In genomic region chr7:44819863-44820262, GRCm38 (mm10) we compare ENCODE assay signal across 8 mouse cellular contexts. TPM values are rescaled to one million over a fixed set of nuclear protein-coding genes. Genes with fewer than 3 reads are reported as not detected.
DNase-seq lines count a peak whose midpoint lies in the region; ATAC-seq and TF ChIP-seq lines count a peak whose summit lies in the region.

No protein-coding gene starts in this region.

- TF ChIP-seq CTCF in kidney, adult 2 months (conservative IDR thresholded peaks at IDR 0.05; ENCODE audit: insufficient read depth, insufficient read length, low read depth, low read length), result no peak

- no peak overlapping the region for H3K4me3 ChIP-seq in midbrain, embryonic 12.5 days
- H3K4me3 ChIP-seq in midbrain, embryonic 14.5 days (replicated peaks; ENCODE audit: low read depth, low read length), result no peak overlapping the region
- H3K4me3 ChIP-seq in forebrain, embryonic 12.5 days (replicated peaks), result no peak overlapping the region
- H3K4me3 ChIP-seq in liver, embryonic 12.5 days, result peak overlapping the region; percentile 84; the same call in 1 of the 2 replicates
- H3K4me3 ChIP-seq in kidney, adult 2 months (ENCODE audit: insufficient read depth, low read depth, low read length), result no peak overlapping the region

- peak overlapping the region; percentile 87; the same call in 1 of the 2 replicates for H3K4me2 ChIP-seq in midbrain, embryonic 12.5 days (replicated peaks)
- H3K4me2 ChIP-seq in midbrain, embryonic 14.5 days (ENCODE audit: low read length), result no peak overlapping the region; the same call in 1 of the 2 replicates
- H3K4me2 ChIP-seq in forebrain, embryonic 12.5 days, result peak overlapping the region; percentile 90
- peak overlapping the region; percentile 88 for H3K4me2 ChIP-seq in liver, embryonic 12.5 days

- 0 out of 2 replicates have a peak overlapping the region, but pooled peaks have one; percentile 24 for H3K9ac ChIP-seq in midbrain, embryonic 12.5 days (replicated peaks)
- no peak overlapping the region for H3K9ac ChIP-seq in midbrain, embryonic 14.5 days (replicated peaks; ENCODE audit: low read length)
- H3K9ac ChIP-seq in forebrain, embryonic 12.5 days, result no peak overlapping the region
- peak overlapping the region; percentile 97 for H3K9ac ChIP-seq in liver, embryonic 12.5 days

- peak; percentile 3 for DNase-seq in embryo, embryonic 10 days (ENCODE audit: low spot score)
- DNase-seq in embryo, embryonic 11 days, result no peak
- DNase-seq in midbrain, embryonic 14.5 days, result no peak
- no peak for DNase-seq in ovary, postnatal 10 days (ENCODE audit: low spot score)
- no peak for DNase-seq in kidney, adult 2 months

- no peak for ATAC-seq in midbrain, embryonic 12.5 days (ENCODE audit: low FRiP score, low read depth)
- no peak for ATAC-seq in midbrain, embryonic 14.5 days (ENCODE audit: low FRiP score, low TSS enrichment)
- no peak for ATAC-seq in forebrain, embryonic 12.5 days (ENCODE audit: low FRiP score)
- no peak for ATAC-seq in liver, embryonic 12.5 days

- H3K9me3 ChIP-seq in midbrain, embryonic 12.5 days, result no peaks in the 10 kb centered on the region
- H3K9me3 ChIP-seq in midbrain, embryonic 14.5 days (ENCODE audit: control insufficient read depth, low read length), result no peaks in the 10 kb centered on the region
- H3K9me3 ChIP-seq in forebrain, embryonic 12.5 days, result no peaks in the 10 kb centered on the region
- H3K9me3 ChIP-seq in liver, embryonic 12.5 days (replicated peaks), result no peaks in the 10 kb centered on the region

- H3K36me3 ChIP-seq in midbrain, embryonic 12.5 days, result 0 out of 2 replicates have a peak, but pooled peaks cover 3% of the 10 kb centered on the region
- H3K36me3 ChIP-seq in midbrain, embryonic 14.5 days (ENCODE audit: control insufficient read depth, insufficient read depth, low read length), result no peaks in the 10 kb centered on the region
- 0 out of 2 replicates have a peak, but pooled peaks cover 4% of the 10 kb centered on the region for H3K36me3 ChIP-seq in forebrain, embryonic 12.5 days (replicated peaks)
- H3K36me3 ChIP-seq in liver, embryonic 12.5 days, result peaks cover 35% of the 10 kb centered on the region
- H3K36me3 ChIP-seq in kidney, adult 2 months (ENCODE audit: control insufficient read depth, insufficient read depth, low read length), result no peaks in the 10 kb centered on the region

- no peaks in the 10 kb centered on the region for H3K27me3 ChIP-seq in midbrain, embryonic 12.5 days
- no peaks in the 10 kb centered on the region for H3K27me3 ChIP-seq in midbrain, embryonic 14.5 days (ENCODE audit: control insufficient read depth, insufficient read depth, low read length)
- no peaks in the 10 kb centered on the region for H3K27me3 ChIP-seq in forebrain, embryonic 12.5 days
- H3K27me3 ChIP-seq in liver, embryonic 12.5 days (replicated peaks), result no peaks in the 10 kb centered on the region
- no peaks in the 10 kb centered on the region for H3K27me3 ChIP-seq in kidney, adult 2 months (replicated peaks; ENCODE audit: control insufficient read depth, insufficient read depth, low read length)

- WGBS in midbrain, embryonic 12.5 days, result 72% methylated on average over 5 of the region's 5 CpGs
- 70% methylated on average over 5 of the region's 5 CpGs for WGBS in midbrain, embryonic 14.5 days
- WGBS in forebrain, embryonic 12.5 days, result 74% methylated on average over 5 of the region's 5 CpGs
- 34% methylated on average over 5 of the region's 5 CpGs for WGBS in liver, embryonic 12.5 days (ENCODE audit: insufficient replicate concordance)
- WGBS in kidney, adult 2 months, result 25% methylated on average over 5 of the region's 5 CpGs

- peaks cover 59% of the 10 kb centered on the region for H3K4me1 ChIP-seq in midbrain, embryonic 12.5 days
- H3K4me1 ChIP-seq in midbrain, embryonic 14.5 days (ENCODE audit: control insufficient read depth, insufficient read depth, low read length), result peaks cover 39% of the 10 kb centered on the region
- peaks cover 67% of the 10 kb centered on the region for H3K4me1 ChIP-seq in forebrain, embryonic 12.5 days
- peaks cover 82% of the 10 kb centered on the region for H3K4me1 ChIP-seq in liver, embryonic 12.5 days
- H3K4me1 ChIP-seq in kidney, adult 2 months (ENCODE audit: control insufficient read depth, insufficient read depth, low read length), result peaks cover 20% of the 10 kb centered on the region

- no peak for TF ChIP-seq POLR2A in kidney, adult 2 months (IDR thresholded peaks at IDR 0.05; ENCODE audit: low read depth, low read length)

- H3K27ac ChIP-seq in midbrain, embryonic 12.5 days (replicated peaks), result no peak overlapping the region
- no peak overlapping the region for H3K27ac ChIP-seq in midbrain, embryonic 14.5 days (replicated peaks; ENCODE audit: low read depth, low read length)
- H3K27ac ChIP-seq in forebrain, embryonic 12.5 days, result no peak overlapping the region
- peak overlapping the region; percentile 71 for H3K27ac ChIP-seq in liver, embryonic 12.5 days
- no peak overlapping the region for H3K27ac ChIP-seq in kidney, adult 2 months (ENCODE audit: insufficient read depth, low read depth, low read length)

RNA-seq across cellular contexts. Expression of gene Atf5, which starts 3.4 kb away (rescaled TPM):
- polyA plus RNA-seq in midbrain, embryonic 12.5 days (2016; fragmentation: Nextera tagmentation; extraction: Ambion mirVana), result 5.6 and 6.3 TPM in 2 replicates
- 2.2 and 2.8 TPM in 2 replicates for polyA plus RNA-seq in midbrain, embryonic 14.5 days (2014; fragmentation: Nextera tagmentation; extraction: Ambion mirVana)
- polyA plus RNA-seq in forebrain, embryonic 12.5 days (2016; fragmentation: Nextera tagmentation; extraction: Ambion mirVana), result 6.9 and 7.1 TPM in 2 replicates
- 5.4 and 5.7 TPM in 2 replicates for polyA plus RNA-seq in liver, embryonic 12.5 days (2016; fragmentation: Nextera tagmentation; extraction: Ambion mirVana)
- polyA plus RNA-seq in kidney, adult 2 months (2012; rRNA removed), result 42.1 and 57.2 TPM in 2 replicates

RNA-seq across cellular contexts. Expression of gene Il4i1, which starts 3.7 kb away (rescaled TPM):
- 1.4 TPM in 2 replicates for polyA plus RNA-seq in midbrain, embryonic 12.5 days (2016; fragmentation: Nextera tagmentation; extraction: Ambion mirVana)
- polyA plus RNA-seq in midbrain, embryonic 14.5 days (2014; fragmentation: Nextera tagmentation; extraction: Ambion mirVana), result 0.97 and 1.4 TPM in 2 replicates
- 2.3 and 2.5 TPM in 2 replicates for polyA plus RNA-seq in forebrain, embryonic 12.5 days (2016; fragmentation: Nextera tagmentation; extraction: Ambion mirVana)
- polyA plus RNA-seq in liver, embryonic 12.5 days (2016; fragmentation: Nextera tagmentation; extraction: Ambion mirVana), result 0.59 and 0.64 TPM in 2 replicates
- 1.5 and 9.7 TPM in 2 replicates for polyA plus RNA-seq in kidney, adult 2 months (2012; rRNA removed)

RNA-seq across cellular contexts. Expression of gene Nup62, which starts 4.0 kb away (rescaled TPM):
- polyA plus RNA-seq in midbrain, embryonic 12.5 days (2016; fragmentation: Nextera tagmentation; extraction: Ambion mirVana), result 84.9 and 93.4 TPM in 2 replicates
- 29.1 and 35.2 TPM in 2 replicates for polyA plus RNA-seq in midbrain, embryonic 14.5 days (2014; fragmentation: Nextera tagmentation; extraction: Ambion mirVana)
- polyA plus RNA-seq in forebrain, embryonic 12.5 days (2016; fragmentation: Nextera tagmentation; extraction: Ambion mirVana), result 94.6 and 105 TPM in 2 replicates
- 82.6 and 84.9 TPM in 2 replicates for polyA plus RNA-seq in liver, embryonic 12.5 days (2016; fragmentation: Nextera tagmentation; extraction: Ambion mirVana)
- 32.6 and 35.9 TPM in 2 replicates for polyA plus RNA-seq in kidney, adult 2 months (2012; rRNA removed)

RNA-seq across cellular contexts. Expression of gene Akt1s1, which starts 28.9 kb away (rescaled TPM):
- 92.0 and 99.2 TPM in 2 replicates for polyA plus RNA-seq in midbrain, embryonic 12.5 days (2016; fragmentation: Nextera tagmentation; extraction: Ambion mirVana)
- polyA plus RNA-seq in midbrain, embryonic 14.5 days (2014; fragmentation: Nextera tagmentation; extraction: Ambion mirVana), result 61.9 and 63.7 TPM in 2 replicates
- 95.2 and 96.0 TPM in 2 replicates for polyA plus RNA-seq in forebrain, embryonic 12.5 days (2016; fragmentation: Nextera tagmentation; extraction: Ambion mirVana)
- polyA plus RNA-seq in liver, embryonic 12.5 days (2016; fragmentation: Nextera tagmentation; extraction: Ambion mirVana), result 42.7 and 45.3 TPM in 2 replicates
- 90.6 and 121 TPM in 2 replicates for polyA plus RNA-seq in kidney, adult 2 months (2012; rRNA removed)

RNA-seq across cellular contexts. Expression of gene Tbc1d17, which starts 29.0 kb away (rescaled TPM):
- polyA plus RNA-seq in midbrain, embryonic 12.5 days (2016; fragmentation: Nextera tagmentation; extraction: Ambion mirVana), result 97.5 and 101 TPM in 2 replicates
- polyA plus RNA-seq in midbrain, embryonic 14.5 days (2014; fragmentation: Nextera tagmentation; extraction: Ambion mirVana), result 107 and 122 TPM in 2 replicates
- 80.7 and 83.8 TPM in 2 replicates for polyA plus RNA-seq in forebrain, embryonic 12.5 days (2016; fragmentation: Nextera tagmentation; extraction: Ambion mirVana)
- 34.4 and 39.6 TPM in 2 replicates for polyA plus RNA-seq in liver, embryonic 12.5 days (2016; fragmentation: Nextera tagmentation; extraction: Ambion mirVana)
- polyA plus RNA-seq in kidney, adult 2 months (2012; rRNA removed), result 100 and 114 TPM in 2 replicates

Comparison
In these comparisons a context has a peak if more than half of its experiments do, and no peak if none do; other contexts are left out.
1. H3K9ac ChIP-seq: peak in midbrain, embryonic 12.5 days (single experiment) and liver, embryonic 12.5 days (single experiment); none in midbrain, embryonic 14.5 days (single experiment) and forebrain, embryonic 12.5 days (single experiment).